Mouse (Mus musculus) kidney, adult 9 months (tissue): ENCODE results near the gene Ccdc162.

ENCODE experiments used
- DNase-seq: peaks from one replicate; pipeline ENCODE4 v3.0.0; 2022

Ccdc162 gene

DNA sequence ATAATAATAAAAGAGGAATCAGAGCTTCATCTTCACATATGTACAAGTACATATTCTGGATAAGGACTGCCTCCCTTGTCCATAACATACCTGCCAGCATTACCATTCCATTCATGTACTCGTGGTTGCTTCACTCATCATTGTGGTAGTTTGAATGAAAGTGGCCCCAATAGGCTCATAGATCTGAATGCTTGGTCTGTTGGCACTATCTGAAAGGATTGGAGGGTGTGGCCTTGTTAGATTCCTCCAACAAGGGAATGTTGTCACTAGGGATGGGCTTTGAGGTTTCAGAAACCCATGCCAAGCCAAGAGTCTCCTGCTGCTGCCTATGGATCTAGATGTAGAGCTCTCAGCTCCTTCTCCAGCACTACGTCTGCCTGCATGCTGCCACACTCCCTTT lies 180.4 kb downstream of the Ccdc162 start:
- no peak for DNase-seq

DNA sequence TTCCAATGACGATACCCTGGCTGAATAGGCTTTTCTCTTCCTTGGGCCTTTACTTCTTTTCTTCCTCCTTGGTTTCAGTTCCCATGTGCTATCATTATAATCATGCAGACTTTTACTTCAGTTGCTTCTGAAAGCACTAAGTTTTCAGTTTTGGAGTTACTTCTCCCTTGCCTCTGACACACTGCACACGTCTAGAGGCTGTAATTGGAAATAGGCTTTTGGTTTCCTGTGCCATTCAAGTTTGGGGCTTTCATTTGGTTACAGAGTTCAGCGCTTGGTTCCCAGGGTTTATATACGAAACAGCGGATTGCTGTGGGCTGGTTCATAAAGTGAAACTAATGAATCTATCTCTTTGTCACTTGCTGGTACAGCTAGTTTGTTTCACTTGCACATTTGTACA lies 186.5 kb downstream of the Ccdc162 start:
- no peak for DNase-seq

DNA sequence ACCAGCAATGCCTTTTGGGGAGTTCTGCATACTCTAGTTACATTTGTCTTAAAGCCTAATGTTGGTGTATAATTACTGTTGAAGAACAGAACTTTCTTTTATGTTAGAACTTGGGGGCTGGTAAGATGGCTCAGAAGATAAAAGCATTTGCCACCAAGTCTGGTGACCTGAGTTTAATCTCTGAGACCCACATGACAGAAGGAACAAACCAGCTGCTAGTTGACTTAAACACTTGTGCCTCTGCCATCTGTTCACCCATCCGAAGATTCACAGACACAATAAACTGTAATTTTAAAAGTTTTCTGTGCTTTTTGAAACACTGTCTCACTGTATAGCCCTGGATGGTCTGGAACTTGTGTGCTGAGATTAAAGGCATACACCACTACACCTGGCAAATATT lies 190.7 kb downstream of the Ccdc162 start:
- no peak for DNase-seq

- DNase-seq: no peak
Observed at GRCm38 (mm10) chr10:41523386-41523785, 193.0 kb downstream of the Ccdc162 start.

DNA sequence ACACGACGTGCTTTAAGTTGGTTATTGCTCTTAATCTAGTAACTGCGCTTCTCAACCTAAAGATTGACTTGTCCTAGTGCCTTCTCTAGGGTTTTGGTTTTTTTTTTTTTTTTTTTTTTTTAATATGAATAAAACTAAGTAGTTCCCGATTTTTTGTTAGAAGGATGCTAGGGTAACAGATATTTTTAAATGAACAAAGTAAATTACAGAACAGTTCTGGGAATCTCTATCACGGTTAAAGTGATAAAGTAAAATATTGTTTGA lies 196.1 kb downstream of the Ccdc162 start:
- no peak for DNase-seq

DNA sequence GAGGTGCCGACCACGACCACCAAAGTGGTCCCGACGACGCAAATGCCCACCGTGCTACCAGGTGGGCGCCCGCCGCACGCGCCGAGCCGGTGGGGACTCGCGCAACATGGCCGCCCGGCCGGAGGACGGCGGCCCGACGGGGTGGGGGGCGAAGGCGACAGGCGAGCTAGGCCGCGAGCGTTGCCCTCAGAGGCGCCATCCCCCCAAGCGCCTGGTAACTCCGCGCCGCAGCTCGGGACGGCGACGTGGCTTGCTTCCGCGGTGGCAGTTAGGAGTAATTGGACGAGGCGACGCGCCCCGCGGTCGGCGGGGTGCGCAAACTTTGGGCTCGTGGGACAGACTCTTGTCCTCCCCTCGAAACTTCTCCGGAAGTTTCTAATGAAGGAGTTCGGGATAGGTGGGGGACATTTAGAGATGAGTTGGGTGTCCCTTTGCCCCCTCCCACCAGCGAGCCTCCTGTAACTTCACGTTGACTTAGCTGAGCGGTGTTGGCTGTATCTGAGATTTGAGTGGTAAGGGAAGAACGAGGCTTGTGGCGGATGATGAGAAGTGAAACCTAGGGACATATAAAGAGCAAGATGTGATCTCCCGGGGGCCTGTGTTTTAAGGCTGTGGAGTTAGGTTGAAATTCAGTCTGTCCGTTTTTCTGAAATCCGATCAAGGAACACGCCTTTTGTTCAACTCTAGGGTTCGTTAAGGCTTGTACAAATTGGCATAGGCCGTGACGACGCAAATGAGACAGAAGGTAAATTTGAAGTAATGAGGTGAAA lies 196.6 kb downstream of the Ccdc162 start:
- DNase-seq: peak; percentile 57

- DNase-seq: peak; percentile 96
Observed at GRCm38 (mm10) chr10:41518981-41519618, 197.3 kb downstream of the Ccdc162 start, which contains the start of gene Cd164. Cd164 (plus strand) TSS chr10:41519414.

GRCm38 (mm10) chr10:41518508-41518980 lies 197.9 kb downstream of the Ccdc162 start:
- DNase-seq: peak; percentile 89

DNA sequence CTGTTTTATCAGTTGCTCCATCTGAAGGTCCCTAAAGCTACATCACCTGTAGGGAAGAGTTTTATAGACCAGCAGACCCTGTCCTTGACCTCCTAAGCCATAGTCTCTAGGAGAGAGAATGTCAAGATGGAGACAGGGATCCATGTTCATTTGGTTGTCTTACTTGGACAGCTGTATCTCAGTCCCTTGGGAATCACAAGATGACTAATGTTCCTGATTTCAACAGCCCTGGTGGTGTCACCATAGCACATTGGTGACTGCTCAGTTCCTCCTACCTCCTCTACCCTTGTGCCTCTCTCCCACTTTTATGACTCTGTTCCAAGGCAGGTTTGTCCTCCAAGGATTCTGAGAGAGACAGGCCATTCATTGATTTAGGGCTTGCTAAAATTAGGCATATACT lies 201.5 kb downstream of the Ccdc162 start:
- no peak for DNase-seq

DNA sequence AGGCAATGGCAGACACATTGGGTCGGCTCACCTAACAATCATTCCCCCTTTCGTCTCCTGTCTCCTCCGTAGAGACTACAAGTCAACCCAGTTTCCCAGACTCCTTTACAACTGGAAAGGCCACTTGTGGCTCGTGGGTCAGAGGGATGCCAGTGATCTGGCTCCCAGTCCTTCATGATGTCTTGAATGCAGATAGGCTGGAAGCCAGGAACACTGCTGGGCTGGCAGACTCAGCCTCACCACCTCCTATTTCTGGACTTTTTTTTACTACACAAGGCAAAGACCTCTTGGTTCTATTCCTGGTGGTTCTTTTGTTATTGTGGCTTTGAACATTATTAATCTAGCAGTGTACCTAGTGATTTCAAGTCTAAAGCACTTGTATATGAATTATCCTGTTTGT lies 202.1 kb downstream of the Ccdc162 start:
- no peak for DNase-seq

DNA sequence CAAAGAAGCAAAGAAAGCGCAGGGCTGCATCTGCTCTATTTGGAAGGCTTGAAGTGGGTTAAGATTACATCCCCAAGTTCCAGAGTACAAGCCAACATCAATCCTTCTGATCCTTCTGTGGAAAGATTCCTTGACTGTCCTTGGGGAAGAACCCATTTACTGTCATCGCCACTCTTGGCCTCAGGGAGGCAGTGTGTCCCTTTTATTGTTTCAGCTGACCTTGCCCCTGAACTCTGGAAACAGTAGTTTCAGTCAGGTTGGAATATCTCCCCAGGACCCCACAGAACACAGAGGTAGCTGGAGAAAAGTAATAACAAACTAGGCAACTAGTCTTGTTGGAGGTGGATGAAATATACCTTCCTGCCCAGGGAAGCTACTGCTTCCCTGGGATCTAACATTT lies 207.3 kb downstream of the Ccdc162 start:
- peak; percentile 39 for DNase-seq

- DNase-seq: peak; percentile 84
Observed at GRCm38 (mm10) chr10:41505446-41505845, 211.0 kb downstream of the Ccdc162 start.

DNA sequence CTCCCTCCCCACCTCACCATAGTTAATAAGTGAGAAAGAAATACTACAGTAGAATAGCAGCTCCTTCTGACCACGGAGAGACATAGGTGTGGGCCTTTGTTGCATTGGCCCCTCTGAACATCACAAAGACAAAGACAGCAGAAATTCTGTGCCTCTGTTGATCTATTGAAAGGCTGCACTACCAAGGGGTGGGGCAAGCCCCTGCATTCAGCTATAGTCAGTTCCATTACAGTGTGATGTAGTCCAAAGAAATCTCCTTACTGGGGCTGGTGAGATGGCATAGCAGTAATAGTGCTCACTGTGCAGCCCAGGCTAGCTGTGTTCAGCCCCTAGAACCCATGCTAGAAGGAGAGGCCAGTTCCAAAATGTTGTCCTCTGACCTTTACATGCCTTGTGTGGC lies 211.4 kb downstream of the Ccdc162 start:
- no peak for DNase-seq

GRCm38 (mm10) chr10:41500941-41501340 lies 215.5 kb downstream of the Ccdc162 start:
- peak; percentile 93 for DNase-seq

DNA sequence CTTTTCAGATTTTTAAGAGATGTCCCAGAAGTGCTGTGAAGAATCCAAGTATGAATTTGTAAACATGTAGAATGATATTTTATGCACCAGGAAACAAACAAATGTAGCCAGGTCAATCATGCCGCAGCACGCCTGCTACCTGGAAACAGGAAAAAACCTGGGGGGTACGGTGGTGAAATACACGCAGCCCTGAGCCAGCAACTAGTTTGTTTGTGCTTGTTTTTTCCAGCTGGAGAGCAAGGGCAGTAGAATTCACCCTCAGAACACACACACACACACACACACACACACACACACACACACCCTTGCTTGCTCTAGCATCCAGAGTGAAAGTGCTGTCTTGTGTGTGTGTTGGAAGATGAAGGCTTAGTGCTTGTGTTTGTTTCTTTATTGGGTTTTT lies 225.3 kb downstream of the Ccdc162 start:
- DNase-seq: peak; percentile 49

DNA sequence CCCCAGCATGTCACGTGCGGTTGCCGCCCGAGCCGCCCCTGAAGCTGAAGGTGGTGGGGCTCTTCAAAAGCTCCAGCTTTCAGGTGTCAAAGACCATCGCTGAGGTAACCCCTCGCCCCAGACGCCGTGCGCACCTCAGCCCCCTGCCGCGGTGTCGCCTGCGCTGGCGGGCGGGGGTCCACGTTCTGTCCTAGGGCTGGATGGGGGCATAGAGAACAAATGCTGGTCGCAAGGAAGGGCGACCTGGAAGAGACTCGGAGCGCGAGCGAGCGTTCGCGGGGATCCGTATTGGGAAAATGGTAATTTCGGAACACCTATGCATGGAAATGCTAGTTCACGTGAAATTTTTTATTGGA lies 225.9 kb downstream of the Ccdc162 start:
- DNase-seq: no peak

DNA sequence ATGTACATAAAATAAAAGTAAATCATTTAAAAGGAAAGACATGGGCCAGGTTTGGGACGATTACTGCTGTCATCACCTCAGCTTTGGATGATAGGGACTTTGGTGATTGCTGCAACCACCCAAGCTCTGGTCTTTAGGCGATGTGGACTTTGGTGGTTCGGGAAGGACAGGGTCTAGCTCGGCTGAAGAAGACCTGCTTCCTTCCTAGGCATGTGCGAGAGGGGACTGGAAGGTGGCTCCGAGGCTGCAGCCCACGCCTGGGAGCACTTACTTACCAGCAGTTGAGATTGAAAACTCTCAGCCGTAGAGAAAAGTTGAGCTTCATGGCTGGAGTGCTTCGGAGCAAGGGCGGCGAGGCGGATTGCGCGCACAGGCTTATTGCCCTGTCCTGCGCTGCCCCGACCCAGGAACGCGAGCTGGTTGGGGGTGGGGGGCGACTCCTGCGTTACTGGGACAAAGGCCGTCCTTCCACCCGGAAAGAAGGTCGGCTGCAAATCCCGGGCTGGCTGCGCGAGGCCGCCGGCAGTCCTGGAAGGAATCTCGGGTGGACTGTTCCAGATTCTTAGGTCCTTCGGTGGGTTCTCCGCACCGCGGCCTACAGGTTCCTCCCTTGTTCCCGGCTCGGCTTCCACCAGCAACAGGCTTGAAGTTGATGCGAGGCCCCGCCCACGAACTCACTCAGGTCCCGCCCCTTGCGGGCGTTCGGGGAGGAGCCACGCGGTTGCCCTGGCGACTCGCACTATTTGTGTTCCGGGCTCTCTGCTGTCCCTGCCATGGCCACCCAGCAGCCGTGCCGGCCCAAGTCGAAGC lies 226.5 kb downstream of the Ccdc162 start, which contains the start of the genes Smpd2 and Ppil6:
Smpd2 (minus strand) TSS at position 662 of the 810 bp plus-strand sequence.
Ppil6 (plus strand) TSS at position 732 of the 810 bp plus-strand sequence.
- peak; percentile 98 for DNase-seq

DNA sequence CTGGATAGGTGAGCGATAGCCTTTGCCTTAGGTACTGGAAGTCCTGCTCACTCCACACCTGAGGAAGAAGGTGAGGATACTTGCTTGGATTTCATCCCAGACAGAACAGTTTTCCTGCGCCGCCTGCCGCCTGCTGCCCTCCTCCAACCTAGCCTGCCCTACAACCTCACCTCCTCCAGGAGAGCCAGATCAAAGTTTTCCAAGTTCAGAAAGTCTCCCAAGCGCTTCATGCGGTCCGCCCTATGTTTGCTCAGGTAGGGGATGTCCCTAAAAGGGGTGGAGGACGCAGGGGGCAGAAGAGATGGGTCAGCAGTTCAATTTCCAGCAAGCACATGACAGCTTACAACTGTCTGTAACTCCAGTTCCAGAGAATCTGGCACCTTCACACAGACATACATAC lies 227.1 kb downstream of the Ccdc162 start:
- DNase-seq: peak; percentile 73

DNA sequence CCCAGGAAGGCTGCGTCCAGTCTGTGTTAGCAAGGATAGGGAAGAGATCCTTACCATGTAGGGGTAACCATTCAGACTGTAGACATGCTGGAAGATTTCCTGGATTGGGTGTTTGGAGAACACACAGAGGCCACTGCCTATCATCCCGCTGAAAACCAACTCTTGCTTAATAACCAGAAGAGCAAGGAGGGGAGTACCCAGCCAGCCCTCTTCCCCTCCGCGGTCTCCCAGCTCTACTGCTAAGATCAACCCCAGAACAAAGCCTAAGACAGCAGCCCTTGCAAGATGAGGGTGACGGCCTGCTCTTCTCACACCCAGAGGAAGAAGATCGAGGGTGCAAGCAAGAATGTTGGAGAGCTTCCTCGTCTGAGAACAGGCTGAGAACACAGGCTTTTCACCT lies 227.6 kb downstream of the Ccdc162 start:
- no peak for DNase-seq
